Mouse (Mus musculus) midbrain, postnatal 0 days (tissue): ENCODE measurements around the gene Arrdc3. TPM values are rescaled to one million over a fixed set of nuclear protein-coding genes. Genes with fewer than 3 reads are reported as not detected.

Experiments used
- ATAC-seq: fragments of 200-750 bp; cut with Nextera tagmentation; 2 replicates; pipeline ENCODE4 v1.8.0; 2017; ENCODE audit warnings: moderate number of reproducible peaks, mild to moderate bottlenecking, moderate TSS enrichment, moderate library complexity; ENCODE audit not compliant: low FRiP score
- DNase-seq: peaks from one replicate; pipeline ENCODE4 v3.0.0-alpha.2; 2015; ENCODE audit warnings: low spot score
- H3K27ac ChIP-seq: fragments of 300-500 bp; sonication (generic); 2 replicates; pipeline ENCODE4 v1.5.1; 2014; ENCODE audit warnings: low read depth, mild to moderate bottlenecking, low read length, mixed read lengths
- H3K27me3 ChIP-seq: fragments of 300-500 bp; sonication (generic); 2 replicates; pipeline ENCODE4 v1.6.1; 2014; ENCODE audit warnings: low read length, control low read depth, mixed read lengths; ENCODE audit not compliant: insufficient read depth
- H3K36me3 ChIP-seq: fragments of 300-500 bp; sonication (generic); 2 replicates; pipeline ENCODE4 v1.6.1; 2014; ENCODE audit warnings: low read length, control low read depth, mixed read lengths; ENCODE audit not compliant: insufficient read depth
- H3K4me1 ChIP-seq: fragments of 300-500 bp; sonication (generic); 2 replicates; pipeline ENCODE4 v1.6.1; 2014; ENCODE audit warnings: mild to moderate bottlenecking, control low read depth, antibody characterized with exemption, low read length, mixed read lengths; ENCODE audit not compliant: insufficient read depth
- H3K4me2 ChIP-seq: fragments of 300-500 bp; sonication (generic); 2 replicates; pipeline ENCODE4 v1.6.1; 2014; ENCODE audit warnings: low read depth, mild to moderate bottlenecking, low read length, mixed read lengths; ENCODE audit not compliant: poor library complexity, severe bottlenecking
- H3K4me3 ChIP-seq: fragments of 300-500 bp; sonication (generic); 2 replicates; pipeline ENCODE4 v1.5.1; 2014; ENCODE audit warnings: low read depth, mild to moderate bottlenecking, low read length, moderate library complexity
- H3K9ac ChIP-seq: fragments of 300-500 bp; sonication (generic); replicated peaks from 2 replicates; pipeline ENCODE4 v1.6.1; 2014; ENCODE audit warnings: mild to moderate bottlenecking, low read length, moderate library complexity, mixed read lengths; ENCODE audit not compliant: poor library complexity, severe bottlenecking
- H3K9me3 ChIP-seq: fragments of 300-500 bp; sonication (generic); 2 replicates; pipeline ENCODE4 v1.6.1; 2016; ENCODE audit warnings: low read length, control low read depth
- CTCF ChIP-seq: IDR thresholded peaks from 2 replicates; pipeline ENCODE4 v1.5.1; 2016; ENCODE audit warnings: antibody characterized with exemption, mild to moderate bottlenecking
- WGBS: fragments of 180-500 bp; shearing (Covaris S2); extraction: QIAGEN DNeasy Blood & Tissue Kit; methylation state at CpG from one replicate; pipeline ENCODE4 v1.1.7; 2014; 5-methylcytosine and 5-hydroxymethylcytosine counted together
- polyA plus RNA-seq: library from polyadenylated mRNA; unstranded; fragments of >200 nt; fragmentation: Nextera tagmentation; extraction: Ambion mirVana; gene quantifications from 2 replicates; pipeline ENCODE4 v1.2.1, GENCODE M21; 2015
- total RNA-seq: library from RNA; depleted of rRNA; stranded (reverse); fragments of >200 nt; gene quantifications from 2 replicates; pipeline ENCODE4 v1.2.3, GENCODE M21; 2014; rRNA removed

Arrdc3 gene
- total RNA-seq (74.3 and 82.0 TPM in 2 replicates), polyA plus RNA-seq (42.2 and 42.5 TPM in 2 replicates)

- DNase-seq (peak; percentile 99), ATAC-seq (peak; percentile 57)
- H3K27me3 ChIP-seq = no peaks in the 10 kb centered on the region
- H3K4me1 ChIP-seq = no peaks in the 10 kb centered on the region
- H3K4me2 ChIP-seq = peak within 1 kb of the TSS; percentile 49
- peak within 1 kb of the TSS; percentile 99 for H3K9ac ChIP-seq
- peak within 1 kb of the TSS; percentile 60 for H3K4me3 ChIP-seq
- H3K9me3 ChIP-seq = no peaks in the 10 kb centered on the region
- TF ChIP-seq CTCF = no peak
- H3K27ac ChIP-seq = peak within 1 kb of the TSS; percentile 100
- under 1% methylated on average over 31 of the region's 31 CpGs for WGBS
- H3K36me3 ChIP-seq = no peaks in the 10 kb centered on the region
Observed at GRCm38 (mm10) chr13:80883190-80883589, at the start of gene Arrdc3. Gene Arrdc3, plus strand, starts transcription at chr13:80883384.

- Histone ChIP-seq H3K36me3 (no peaks in the 10 kb centered on the region), H3K9me3 (no peaks in the 10 kb centered on the region), H3K4me3 (no peak overlapping the region), H3K4me2 (no peak overlapping the region), H3K27me3 (no peaks in the 10 kb centered on the region), H3K4me1 (no peaks in the 10 kb centered on the region), H3K27ac (no peak overlapping the region), H3K9ac (no peak overlapping the region)
- peak; percentile 89 for TF ChIP-seq CTCF
- 17% methylated on average over 5 of the region's 5 CpGs for WGBS
- DNase-seq = peak; percentile 78
- peak; percentile 52; the same call in 1 of the 2 replicates for ATAC-seq
Observed at GRCm38 (mm10) chr13:80862215-80862614, 21.0 kb upstream of the Arrdc3 start.

GRCm38 (mm10) chr13:80864195-80864594, 19.0 kb upstream of the Arrdc3 start:
- no peaks in the 10 kb centered on the region for H3K4me1 ChIP-seq
- no peaks in the 10 kb centered on the region for H3K9me3 ChIP-seq
- H3K4me2 ChIP-seq = no peak overlapping the region
- WGBS = 87% methylated on average over 3 of the region's 3 CpGs
- no peak for TF ChIP-seq CTCF
- no peak overlapping the region for H3K9ac ChIP-seq
- H3K27me3 ChIP-seq = no peaks in the 10 kb centered on the region
- no peak overlapping the region for H3K27ac ChIP-seq
- no peak for DNase-seq
- H3K36me3 ChIP-seq = no peaks in the 10 kb centered on the region
- H3K4me3 ChIP-seq = no peak overlapping the region
- no peak for ATAC-seq

- WGBS = 87% methylated on average over 5 of the region's 5 CpGs
- H3K4me2 ChIP-seq = no peak overlapping the region
- no peak overlapping the region for H3K4me3 ChIP-seq
- no peak overlapping the region for H3K9ac ChIP-seq
- no peaks in the 10 kb centered on the region for H3K36me3 ChIP-seq
- ATAC-seq (no peak), DNase-seq (no peak)
- no peak for TF ChIP-seq CTCF
- H3K9me3 ChIP-seq = no peaks in the 10 kb centered on the region
- no peaks in the 10 kb centered on the region for H3K27me3 ChIP-seq
- no peaks in the 10 kb centered on the region for H3K4me1 ChIP-seq
- H3K27ac ChIP-seq = no peak overlapping the region
Observed at GRCm38 (mm10) chr13:80875126-80875525, 8.1 kb upstream of the Arrdc3 start.

GRCm38 (mm10) chr13:80880756-80881155, 2.4 kb upstream of the Arrdc3 start:
- no peak for ATAC-seq
- no peak for TF ChIP-seq CTCF
- Histone ChIP-seq H3K9me3 (no peaks in the 10 kb centered on the region), H3K4me1 (no peaks in the 10 kb centered on the region), H3K27me3 (no peaks in the 10 kb centered on the region), H3K4me3 (no peak overlapping the region), H3K36me3 (no peaks in the 10 kb centered on the region), H3K4me2 (no peak overlapping the region), H3K27ac (no peak overlapping the region), H3K9ac (no peak overlapping the region)
- no peak for DNase-seq
- 90% methylated on average over 4 of the region's 4 CpGs for WGBS

- H3K9ac ChIP-seq = no peak overlapping the region
- peak overlapping the region; percentile 60; the same call in 1 of the 2 replicates for H3K4me3 ChIP-seq
- H3K27ac ChIP-seq = peak overlapping the region; percentile 100
- WGBS = 26% methylated on average over 6 of the region's 6 CpGs
- no peaks in the 10 kb centered on the region for H3K4me1 ChIP-seq
- H3K27me3 ChIP-seq = no peaks in the 10 kb centered on the region
- no peak for ATAC-seq
- TF ChIP-seq CTCF = peak; percentile 98
- H3K36me3 ChIP-seq = no peaks in the 10 kb centered on the region
- peak; percentile 95 for DNase-seq
- peak overlapping the region; percentile 49 for H3K4me2 ChIP-seq
- H3K9me3 ChIP-seq = no peaks in the 10 kb centered on the region
Observed at GRCm38 (mm10) chr13:80881722-80882500, 1.3 kb upstream of the Arrdc3 start.
